Mouse (Mus musculus) heart, embryonic 15.5 days (tissue): ENCODE measurements at regions not wholly inside any gene's neighbourhood (a gene's known extent, or its start where the extent isn't known, plus 50 kb on each side); places are given as distances from the start of the nearest gene placed in this dataset.
"Not testable (repeated sequence)": the region's sequence is repeated elsewhere in the genome, so short reads cannot be mapped to it uniquely, and the experiment has no call there.

Experiments
- ATAC-seq: fragments of 200-750 bp; cut with Nextera tagmentation; replicated peaks from 2 replicates; pipeline ENCODE4 v1.8.0; 2017; ENCODE audit warnings: low read depth, moderate TSS enrichment; ENCODE audit not compliant: insufficient number of reproducible peaks, insufficient read depth, low FRiP score
- H3K27ac ChIP-seq: fragments of 300-500 bp; sonication (generic); 2 replicates; pipeline ENCODE4 v1.5.1; 2015; ENCODE audit warnings: mild to moderate bottlenecking, inconsistent platforms
- H3K27me3 ChIP-seq: fragments of 300-500 bp; sonication (generic); 2 replicates; pipeline ENCODE4 v1.6.1; 2015; ENCODE audit warnings: inconsistent platforms
- H3K36me3 ChIP-seq: fragments of 300-500 bp; sonication (generic); 2 replicates; pipeline ENCODE4 v1.6.1; 2015; ENCODE audit warnings: mild to moderate bottlenecking, inconsistent platforms
- H3K4me1 ChIP-seq: fragments of 300-500 bp; sonication (generic); replicated peaks from 2 replicates; pipeline ENCODE4 v1.6.1; 2015; ENCODE audit warnings: inconsistent platforms
- H3K4me2 ChIP-seq: fragments of 300-500 bp; sonication (generic); 2 replicates; pipeline ENCODE4 v1.6.1; 2015; ENCODE audit warnings: inconsistent platforms, mild to moderate bottlenecking, moderate library complexity
- H3K4me3 ChIP-seq: fragments of 300-500 bp; sonication (generic); 2 replicates; pipeline ENCODE4 v1.5.1; 2015; ENCODE audit warnings: mild to moderate bottlenecking, inconsistent platforms
- H3K9ac ChIP-seq: fragments of 300-500 bp; sonication (generic); 2 replicates; pipeline ENCODE4 v1.6.1; 2015; ENCODE audit warnings: mild to moderate bottlenecking, inconsistent platforms
- H3K9me3 ChIP-seq: fragments of 300-500 bp; sonication (generic); replicated peaks from 2 replicates; pipeline ENCODE4 v1.6.1; 2016; ENCODE audit warnings: inconsistent platforms
- WGBS: fragments of 180-500 bp; shearing (Covaris S2); methylation state at CpG from one replicate; pipeline ENCODE4 v1.1.7; 2015; ENCODE audit warnings: mixed read lengths; 5-methylcytosine and 5-hydroxymethylcytosine counted together

- Histone ChIP-seq H3K36me3 (no peaks in the 10 kb centered on the region), H3K27me3 (no peaks in the 10 kb centered on the region), H3K4me1 (no peaks in the 10 kb centered on the region), H3K9me3 (no peaks in the 10 kb centered on the region), H3K27ac (no peak overlapping the region), H3K9ac (no peak overlapping the region), H3K4me3 (no peak overlapping the region), H3K4me2 (no peak overlapping the region)
- ATAC-seq: no peak
- WGBS: 68% methylated on average over 2 of the region's 2 CpGs
Observed at GRCm38 (mm10) chr3:21672492-21672891, 404.0 kb upstream of the Tbl1xr1 start.

- Histone ChIP-seq H3K27ac (no peak overlapping the region), H3K27me3 (no peaks in the 10 kb centered on the region), H3K4me2 (no peak overlapping the region), H3K36me3 (no peaks in the 10 kb centered on the region), H3K4me1 (no peaks in the 10 kb centered on the region), H3K9ac (no peak overlapping the region), H3K9me3 (no peaks in the 10 kb centered on the region), H3K4me3 (no peak overlapping the region)
- ATAC-seq: no peak
- WGBS: 78% methylated on average over 2 of the region's 2 CpGs
Observed at GRCm38 (mm10) chr3:21673466-21673865, 403.0 kb upstream of the Tbl1xr1 start.

DNA sequence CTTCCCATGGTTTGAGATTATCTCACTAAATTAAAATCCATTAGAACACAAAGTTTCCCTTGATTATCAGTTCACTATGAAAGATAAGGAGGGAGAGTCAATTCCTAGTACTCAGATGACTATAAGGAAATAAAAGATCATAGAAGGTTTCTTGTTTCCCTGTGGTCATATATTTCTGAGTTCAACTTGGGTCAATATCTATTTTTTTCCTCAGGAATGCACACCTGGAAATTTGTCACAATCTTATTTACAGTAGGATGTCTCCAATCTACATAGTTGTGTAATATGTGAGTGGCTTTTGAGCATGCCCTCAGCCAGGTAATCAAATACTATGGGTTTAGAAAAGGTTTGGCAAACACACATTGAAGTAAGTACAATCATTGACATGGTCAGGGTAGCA is 398.2 kb upstream of the Tbl1xr1 start:
- no peak overlapping the region for H3K9ac ChIP-seq
- H3K4me3 ChIP-seq: no peak overlapping the region
- ATAC-seq: no peak
- H3K9me3 ChIP-seq: no peaks in the 10 kb centered on the region
- H3K36me3 ChIP-seq: no peaks in the 10 kb centered on the region
- H3K27ac ChIP-seq: no peak overlapping the region
- H3K4me1 ChIP-seq: no peaks in the 10 kb centered on the region
- no peaks in the 10 kb centered on the region for H3K27me3 ChIP-seq
- H3K4me2 ChIP-seq: no peak overlapping the region

DNA sequence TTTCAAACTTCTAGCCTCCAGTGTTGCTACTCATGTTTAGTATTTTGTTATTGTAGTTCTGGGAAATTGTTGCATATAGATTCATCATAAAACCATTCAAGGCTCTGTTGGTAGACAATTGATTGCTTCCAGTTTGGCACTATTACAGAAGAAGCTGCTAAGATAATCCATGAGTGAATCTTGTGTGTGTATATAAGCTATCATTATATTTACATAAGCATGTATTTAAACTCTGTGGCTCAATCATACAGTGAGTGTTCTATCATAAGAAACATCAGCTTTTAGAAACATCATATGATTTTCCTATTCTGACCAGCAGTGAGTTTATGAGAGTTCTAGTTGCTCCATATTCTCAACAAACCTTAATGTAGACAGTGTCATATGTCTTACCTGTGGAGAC is 397.7 kb upstream of the Tbl1xr1 start:
- Histone ChIP-seq H3K9me3 (no peaks in the 10 kb centered on the region), H3K27me3 (no peaks in the 10 kb centered on the region), H3K4me2 (no peak overlapping the region), H3K36me3 (no peaks in the 10 kb centered on the region), H3K9ac (no peak overlapping the region), H3K4me3 (no peak overlapping the region), H3K4me1 (no peaks in the 10 kb centered on the region), H3K27ac (no peak overlapping the region)
- ATAC-seq: no peak

- not testable (repeated sequence) for H3K4me1 ChIP-seq, H3K4me3 ChIP-seq, H3K9ac ChIP-seq, ATAC-seq, H3K9me3 ChIP-seq, H3K27ac ChIP-seq, H3K27me3 ChIP-seq, H3K4me2 ChIP-seq, H3K36me3 ChIP-seq
- 37% methylated on average over 1 of the region's 1 CpGs for WGBS
Observed at GRCm38 (mm10) chr3:21697980-21698672, 378.3 kb upstream of the Tbl1xr1 start.

GRCm38 (mm10) chr3:21699526-21699925 is 376.9 kb upstream of the Tbl1xr1 start:
- H3K36me3 ChIP-seq: no peaks in the 10 kb centered on the region
- 87% methylated on average over 1 of the region's 1 CpGs for WGBS
- no peak overlapping the region for H3K4me3 ChIP-seq
- no peak overlapping the region for H3K4me2 ChIP-seq
- H3K4me1 ChIP-seq: no peaks in the 10 kb centered on the region
- no peak overlapping the region for H3K9ac ChIP-seq
- H3K27ac ChIP-seq: no peak overlapping the region
- no peak for ATAC-seq
- H3K9me3 ChIP-seq: no peaks in the 10 kb centered on the region
- H3K27me3 ChIP-seq: no peaks in the 10 kb centered on the region

DNA sequence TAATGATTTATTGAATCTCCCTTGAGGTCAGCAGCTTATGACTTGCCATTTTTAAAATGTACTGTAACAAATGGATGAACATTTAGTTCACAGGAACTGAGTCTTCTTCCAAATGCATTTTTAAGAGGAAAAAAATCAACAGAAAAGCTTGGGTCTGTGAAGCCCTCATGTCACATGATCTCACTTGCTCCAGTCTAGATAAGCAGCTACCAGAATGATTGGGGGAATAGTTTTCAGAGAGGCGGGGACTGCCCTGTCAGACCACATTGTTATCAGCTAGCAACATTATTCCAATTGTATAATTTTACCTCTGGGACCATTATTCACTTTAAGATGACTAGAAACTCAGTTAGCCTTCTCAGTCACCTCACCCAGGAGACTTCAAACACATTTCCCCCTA is 376.1 kb upstream of the Tbl1xr1 start:
- Histone ChIP-seq H3K36me3 (no peaks in the 10 kb centered on the region), H3K27me3 (no peaks in the 10 kb centered on the region), H3K9ac (no peak overlapping the region), H3K4me3 (no peak overlapping the region), H3K4me2 (no peak overlapping the region), H3K9me3 (no peaks in the 10 kb centered on the region), H3K4me1 (no peaks in the 10 kb centered on the region), H3K27ac (no peak overlapping the region)
- WGBS: 63% methylated on average over 1 of the region's 1 CpGs
- ATAC-seq: no peak

DNA sequence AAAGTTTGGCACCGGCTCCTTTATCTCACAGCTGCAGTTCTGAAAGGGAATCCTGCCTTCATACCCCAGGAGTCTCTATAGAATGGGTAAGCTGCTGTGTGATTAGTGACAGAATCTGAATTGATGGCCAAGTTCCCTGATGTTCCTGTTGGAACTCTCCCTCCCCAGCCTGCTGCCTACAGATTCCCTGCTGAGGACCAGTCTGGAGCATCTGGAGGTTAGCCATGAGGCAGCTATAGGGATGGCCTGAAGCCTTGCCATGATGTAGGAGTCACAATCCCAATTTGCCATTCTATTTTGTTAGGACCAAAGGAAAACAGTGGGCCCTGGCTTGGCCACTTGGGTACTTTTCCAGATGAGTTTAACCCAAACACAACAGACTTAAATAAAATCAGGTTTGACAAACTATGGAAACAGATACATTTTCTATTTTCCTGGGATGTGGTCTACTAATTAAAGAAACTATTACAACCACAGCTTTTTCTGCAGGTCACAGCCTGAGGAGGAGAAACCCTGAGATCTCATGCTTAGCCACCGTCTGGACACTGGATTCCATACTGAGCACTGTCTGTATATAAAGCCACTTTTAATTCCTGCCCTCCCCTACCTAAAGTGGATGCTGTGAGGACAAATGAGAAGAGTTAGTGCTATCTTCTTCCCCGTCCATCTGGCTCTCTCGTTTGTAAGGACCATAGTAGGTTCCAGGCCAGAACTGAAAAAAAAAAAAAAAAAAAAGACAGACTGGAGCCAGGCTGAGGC is 349.5 kb upstream of the Tbl1xr1 start:
- Histone ChIP-seq H3K4me1 (no peaks in the 10 kb centered on the region), H3K9me3 (no peaks in the 10 kb centered on the region), H3K36me3 (no peaks in the 10 kb centered on the region), H3K4me2 (no peak overlapping the region), H3K9ac (no peak overlapping the region), H3K4me3 (no peak overlapping the region), H3K27me3 (no peaks in the 10 kb centered on the region), H3K27ac (no peak overlapping the region)
- no peak for ATAC-seq
- 57% methylated on average over 4 of the region's 4 CpGs for WGBS

- 79% methylated on average over 4 of the region's 4 CpGs for WGBS
- no peak for ATAC-seq
- no peak overlapping the region for H3K27ac ChIP-seq
- H3K4me3 ChIP-seq: no peak overlapping the region
- no peaks in the 10 kb centered on the region for H3K27me3 ChIP-seq
- no peak overlapping the region for H3K4me2 ChIP-seq
- H3K4me1 ChIP-seq: no peaks in the 10 kb centered on the region
- no peak overlapping the region for H3K9ac ChIP-seq
- no peaks in the 10 kb centered on the region for H3K36me3 ChIP-seq
- H3K9me3 ChIP-seq: no peaks in the 10 kb centered on the region
Observed at GRCm38 (mm10) chr3:21728019-21728418, 348.4 kb upstream of the Tbl1xr1 start.

DNA sequence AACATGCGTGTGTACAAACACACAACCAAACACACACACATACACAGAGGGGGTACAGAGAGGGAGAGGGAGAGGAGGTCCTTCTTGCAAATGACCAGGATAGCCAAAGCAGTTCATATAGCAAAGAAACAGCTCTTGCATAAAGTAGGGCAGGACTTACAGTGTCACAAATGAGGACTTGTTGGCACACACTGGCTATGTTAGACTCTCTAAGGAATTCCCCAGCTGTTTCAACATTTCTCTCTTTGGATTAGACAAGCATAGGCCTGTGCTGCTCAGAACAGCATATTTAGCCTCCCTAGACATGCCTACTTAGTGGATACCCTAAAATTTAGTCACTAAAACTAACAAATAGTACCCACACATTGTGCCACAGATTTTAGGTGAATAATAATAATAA is 347.1 kb upstream of the Tbl1xr1 start:
- Histone ChIP-seq H3K9me3 (no peaks in the 10 kb centered on the region), H3K4me3 (no peak overlapping the region), H3K27me3 (no peaks in the 10 kb centered on the region), H3K4me2 (no peak overlapping the region), H3K4me1 (no peaks in the 10 kb centered on the region), H3K9ac (no peak overlapping the region), H3K27ac (no peak overlapping the region), H3K36me3 (no peaks in the 10 kb centered on the region)
- 100% methylated on average over 1 of the region's 1 CpGs for WGBS
- no peak for ATAC-seq

DNA sequence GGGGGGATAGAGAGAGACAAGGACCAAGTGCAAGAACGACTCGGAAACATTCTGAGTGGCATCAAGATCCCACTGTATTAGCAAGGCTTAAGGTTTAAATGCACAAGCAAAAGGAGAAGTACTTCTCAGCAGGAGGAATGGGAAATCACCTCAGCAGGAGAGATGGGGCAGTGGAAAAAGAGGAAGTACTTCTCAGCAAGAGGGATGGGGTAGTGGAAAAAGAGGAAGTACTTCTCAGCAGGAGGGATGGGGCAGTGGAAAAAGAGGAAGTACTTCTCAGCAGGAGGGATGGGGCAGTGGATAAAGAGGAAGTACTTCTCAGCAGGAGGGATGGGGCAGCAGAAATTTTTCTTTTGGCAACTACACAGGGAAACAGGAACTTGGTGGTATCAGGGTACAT is 340.8 kb upstream of the Tbl1xr1 start:
- not testable (repeated sequence) for H3K4me1 ChIP-seq, H3K4me2 ChIP-seq, H3K4me3 ChIP-seq, ATAC-seq, H3K36me3 ChIP-seq, H3K27ac ChIP-seq, H3K27me3 ChIP-seq, H3K9me3 ChIP-seq, H3K9ac ChIP-seq
- WGBS: 92% methylated on average over 2 of the region's 2 CpGs

DNA sequence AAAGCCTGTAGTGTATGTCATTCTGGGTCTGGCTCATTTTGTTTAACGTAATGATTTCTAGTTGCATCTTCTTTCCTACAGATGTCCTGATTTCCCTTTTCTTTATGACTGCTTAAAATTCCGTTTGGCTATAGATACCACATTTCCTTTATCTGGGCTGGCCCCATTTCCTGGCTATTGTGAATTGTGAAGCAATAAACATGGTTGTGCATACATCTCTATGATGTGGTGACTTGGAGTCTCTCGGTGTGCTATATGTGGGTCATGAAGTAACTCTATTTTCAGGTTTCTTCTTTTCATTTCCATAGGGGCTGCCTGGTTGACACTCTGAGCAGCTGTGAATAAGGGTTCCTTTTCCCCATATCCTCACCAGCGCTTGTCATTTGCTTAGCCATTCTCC is 336.7 kb upstream of the Tbl1xr1 start:
- no peak overlapping the region for H3K27ac ChIP-seq
- no peak for ATAC-seq
- 64% methylated on average over 4 of the region's 4 CpGs for WGBS

More for the DNA sequence above, 336.7 kb upstream of the Tbl1xr1 start:
- H3K27me3 ChIP-seq: no peaks in the 10 kb centered on the region
- no peak overlapping the region for H3K9ac ChIP-seq
- H3K9me3 ChIP-seq: no peaks in the 10 kb centered on the region
- no peaks in the 10 kb centered on the region for H3K36me3 ChIP-seq
- H3K4me2 ChIP-seq: no peak overlapping the region
- H3K4me3 ChIP-seq: no peak overlapping the region
- H3K4me1 ChIP-seq: no peaks in the 10 kb centered on the region
